Mouse (Mus musculus): ENCODE results near the gene Prune2.

GRCm38 (mm10) chr19:17094067-17094466 lies 138.1 kb downstream of the Prune2 start:
- TF ChIP-seq CTCF (IDR thresholded peaks at IDR 0.05; ENCODE audit: low read depth) (no peak), EP300 (IDR thresholded peaks at IDR 0.05; ENCODE audit: low read depth) (no peak)

All from liver, postnatal 0 days (tissue).